Mouse (Mus musculus) myocyte (in vitro differentiated cells): ENCODE measurements at regions not wholly inside any gene's neighbourhood (a gene's known extent, or its start where the extent isn't known, plus 50 kb on each side); places are given as distances from the start of the nearest gene placed in this dataset.

Experiments used
- H3K27me3 ChIP-seq: one replicate; pipeline ENCODE4 v1.6.1; 2011; ENCODE audit not compliant: control insufficient read depth, insufficient read depth, insufficient read length
- H3K36me3 ChIP-seq: one replicate; pipeline ENCODE4 v1.6.1; 2011; ENCODE audit not compliant: control insufficient read depth, insufficient read depth
- H3K4me2 ChIP-seq: one replicate; pipeline ENCODE4 v1.6.1; 2011; ENCODE audit warnings: low read depth, control low read depth
- H3K4me3 ChIP-seq: one replicate; pipeline ENCODE4 v1.5.1; 2011; ENCODE audit warnings: mild to moderate bottlenecking, control low read depth, moderate library complexity
- H3K79me2 ChIP-seq: one replicate; pipeline ENCODE4 v1.6.1; 2011; ENCODE audit not compliant: control insufficient read depth, insufficient read depth
- H3ac ChIP-seq: one replicate; pipeline ENCODE4 v1.6.1; 2011; ENCODE audit not compliant: control insufficient read depth, insufficient read length
- CEBPB ChIP-seq: IDR thresholded peaks from 2 replicates; pipeline ENCODE4 v1.6.1; 2011; ENCODE audit warnings: mild to moderate bottlenecking, moderate library complexity; ENCODE audit not compliant: poor library complexity, insufficient read depth, severe bottlenecking
- E2F4 ChIP-seq: IDR thresholded peaks from one replicate; pipeline ENCODE4 v1.6.1; 2011; ENCODE audit warnings: mild to moderate bottlenecking, control low read depth, moderate library complexity; ENCODE audit not compliant: insufficient read depth
- MAX ChIP-seq: IDR thresholded peaks from one replicate; pipeline ENCODE4 v1.6.1; 2011; ENCODE audit warnings: low read depth, mild to moderate bottlenecking, control low read depth
- MYOD1 ChIP-seq, 3 experiments: IDR thresholded peaks; one replicate each; pipeline ENCODE4 v1.6.1; 2011; ENCODE audit warnings: control low read depth in 2 of 3, low read depth in 2 of 3, mild to moderate bottlenecking in 2 of 3, moderate library complexity in 1 of 3; ENCODE audit not compliant: insufficient read length in 2 of 3, control insufficient read depth in 1 of 3
- MYOG ChIP-seq, 3 experiments: IDR thresholded peaks; one replicate each; pipeline ENCODE4 v1.6.1; 2011; ENCODE audit warnings: control low read depth in 2 of 3, low read depth in 2 of 3, mild to moderate bottlenecking in 2 of 3; ENCODE audit not compliant: insufficient read length in 2 of 3, control insufficient read depth in 1 of 3, insufficient read depth in 1 of 3
- POLR2A ChIP-seq: IDR thresholded peaks from one replicate; pipeline ENCODE4 v1.6.1; 2011; ENCODE audit warnings: low read depth, mild to moderate bottlenecking, control low read depth, moderate library complexity; ENCODE audit not compliant: insufficient read length
- POLR2AphosphoS2 ChIP-seq: IDR thresholded peaks from one replicate; pipeline ENCODE4 v1.6.1; 2011; ENCODE audit warnings: low read depth, control low read depth; ENCODE audit not compliant: insufficient read length
- REST ChIP-seq: IDR thresholded peaks from one replicate; pipeline ENCODE4 v1.6.1; 2011; ENCODE audit warnings: mild to moderate bottlenecking, control low read depth, moderate library complexity; ENCODE audit not compliant: insufficient read depth, insufficient read length
- SRF ChIP-seq: IDR thresholded peaks from one replicate; pipeline ENCODE4 v1.6.1; 2011; ENCODE audit warnings: low read depth; ENCODE audit not compliant: control insufficient read depth, insufficient read length
- TCF12 ChIP-seq: IDR thresholded peaks from one replicate; pipeline ENCODE4 v1.6.1; 2011; ENCODE audit warnings: mild to moderate bottlenecking, control low read depth; ENCODE audit not compliant: poor library complexity, insufficient read depth, severe bottlenecking
- TCF3 ChIP-seq: IDR thresholded peaks from one replicate; pipeline ENCODE4 v1.6.1; 2011; ENCODE audit warnings: low read depth, control low read depth; ENCODE audit not compliant: insufficient read length
- USF1 ChIP-seq: IDR thresholded peaks from one replicate; pipeline ENCODE4 v1.6.1; 2011; ENCODE audit warnings: low read depth, mild to moderate bottlenecking, control low read depth, moderate library complexity

DNA sequence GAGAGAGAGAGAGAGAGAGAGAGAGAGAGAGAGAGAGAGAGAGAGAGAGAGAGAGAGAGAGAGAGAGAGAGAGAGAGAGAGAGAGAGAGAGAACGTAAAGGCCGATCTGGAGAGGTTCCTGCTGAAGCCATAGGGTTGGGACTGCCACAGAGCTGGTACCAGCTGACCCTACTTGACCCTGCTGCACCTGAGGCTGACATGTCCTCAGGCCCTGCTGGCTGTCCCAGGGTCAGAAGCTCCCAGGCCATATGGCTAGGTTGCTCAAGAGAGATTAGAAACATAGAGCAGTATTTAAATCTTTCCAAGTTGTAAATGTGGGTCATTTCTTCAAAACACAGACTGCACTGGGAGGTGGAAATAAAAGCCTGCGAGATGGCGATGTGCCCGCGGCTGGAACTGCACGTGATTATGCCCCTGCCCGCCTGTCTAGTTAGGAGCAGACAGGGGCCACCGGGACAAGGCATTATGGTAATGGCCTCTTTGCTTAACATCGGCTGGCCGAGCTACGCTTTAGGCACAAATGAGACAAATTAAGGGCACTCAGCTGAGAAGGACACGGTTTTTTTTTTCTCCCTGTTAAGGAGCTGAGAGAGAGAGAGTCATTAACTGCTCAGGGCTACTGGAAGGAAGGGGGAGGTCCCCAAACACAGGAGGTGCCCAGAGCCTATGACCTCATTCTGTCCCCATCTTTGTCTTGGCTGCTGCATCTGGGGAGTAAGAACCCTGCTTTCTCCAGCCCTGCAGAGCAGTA lies 115.9 kb upstream of the 1700021F07Rik start:
- H3K79me2 ChIP-seq: no peaks in the 10 kb centered on the region
- TF ChIP-seq MYOG (IDR thresholded peaks at IDR 0.05; ENCODE audit: control insufficient read depth in 1 of 3, insufficient read depth in 1 of 3, insufficient read length in 2 of 3, low read depth in 2 of 3) (no peak), USF1 (no peak), REST (no peak), CEBPB (no peak), TCF3 (no peak), MYOD1 (IDR thresholded peaks at IDR 0.05; ENCODE audit: control insufficient read depth in 1 of 3, insufficient read length in 2 of 3, low read depth in 2 of 3) (no peak), MAX (no peak), TCF12 (no peak), POLR2A (no peak), POLR2AphosphoS2 (no peak)
- no peaks in the 10 kb centered on the region for H3K36me3 ChIP-seq
- H3K27me3 ChIP-seq: no peaks in the 10 kb centered on the region
- no peak overlapping the region for H3K4me3 ChIP-seq
- no peak overlapping the region for H3ac ChIP-seq
- no peak overlapping the region for H3K4me2 ChIP-seq

DNA sequence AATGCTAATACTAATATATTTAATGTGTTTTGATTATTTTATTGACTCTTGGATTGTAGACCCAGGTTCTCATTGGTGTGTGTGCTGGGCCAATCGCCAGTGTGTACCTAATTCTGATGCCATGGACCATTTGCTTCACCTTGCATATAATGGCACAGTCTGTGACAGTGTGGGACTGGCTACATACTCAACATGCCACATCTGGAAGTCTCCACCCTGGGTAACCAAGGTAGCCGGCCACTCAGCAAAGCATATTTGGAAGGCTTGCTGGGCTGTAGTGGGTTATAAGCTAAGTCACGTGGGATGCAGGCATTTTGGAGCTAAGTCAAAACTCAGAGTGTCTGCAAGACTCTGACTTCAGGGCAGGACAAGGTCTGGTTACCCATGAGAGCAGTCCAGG lies 115.3 kb upstream of the 1700021F07Rik start:
- Histone ChIP-seq H3K79me2 (no peaks in the 10 kb centered on the region), H3K27me3 (no peaks in the 10 kb centered on the region), H3K36me3 (no peaks in the 10 kb centered on the region), H3K4me3 (no peak overlapping the region), H3ac (no peak overlapping the region), H3K4me2 (no peak overlapping the region)
- no peak for TF ChIP-seq CEBPB

DNA sequence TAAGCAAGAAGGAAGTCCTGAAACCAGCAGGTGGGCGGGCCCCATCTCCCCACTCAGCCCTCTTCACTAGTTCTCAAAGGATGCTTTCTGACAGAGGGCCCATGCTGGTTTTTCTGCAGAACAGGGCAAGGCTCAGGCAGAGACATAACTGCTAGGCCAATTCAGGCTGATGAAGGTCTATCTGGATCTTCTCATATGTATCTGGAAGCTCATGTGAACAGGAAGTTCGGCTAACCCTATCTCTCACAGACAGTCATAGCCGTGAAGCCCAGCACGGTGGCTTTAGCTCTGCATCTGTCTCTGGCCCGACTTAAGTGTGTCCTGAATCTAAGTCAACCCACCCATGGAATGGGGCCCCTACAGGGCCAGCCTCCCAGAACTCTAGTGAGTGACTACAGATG lies 113.7 kb upstream of the 1700021F07Rik start:
- Histone ChIP-seq H3K4me3 (no peak overlapping the region), H3K36me3 (no peaks in the 10 kb centered on the region), H3K4me2 (no peak overlapping the region), H3K79me2 (no peaks in the 10 kb centered on the region), H3ac (no peak overlapping the region), H3K27me3 (no peaks in the 10 kb centered on the region)
- no peak for TF ChIP-seq E2F4
- no peak for TF ChIP-seq TCF12
- TF ChIP-seq MAX: no peak
- TF ChIP-seq POLR2A: no peak
- TF ChIP-seq REST: no peak
- no peak for TF ChIP-seq MYOG (IDR thresholded peaks at IDR 0.05; ENCODE audit: control insufficient read depth in 1 of 3, insufficient read depth in 1 of 3, insufficient read length in 2 of 3, low read depth in 2 of 3)
- no peak for TF ChIP-seq CEBPB
- no peak for TF ChIP-seq USF1
- TF ChIP-seq POLR2AphosphoS2: no peak
- no peak for TF ChIP-seq MYOD1 (IDR thresholded peaks at IDR 0.05; ENCODE audit: control insufficient read depth in 1 of 3, insufficient read length in 2 of 3, low read depth in 2 of 3)
- TF ChIP-seq SRF: no peak
- TF ChIP-seq TCF3: no peak

DNA sequence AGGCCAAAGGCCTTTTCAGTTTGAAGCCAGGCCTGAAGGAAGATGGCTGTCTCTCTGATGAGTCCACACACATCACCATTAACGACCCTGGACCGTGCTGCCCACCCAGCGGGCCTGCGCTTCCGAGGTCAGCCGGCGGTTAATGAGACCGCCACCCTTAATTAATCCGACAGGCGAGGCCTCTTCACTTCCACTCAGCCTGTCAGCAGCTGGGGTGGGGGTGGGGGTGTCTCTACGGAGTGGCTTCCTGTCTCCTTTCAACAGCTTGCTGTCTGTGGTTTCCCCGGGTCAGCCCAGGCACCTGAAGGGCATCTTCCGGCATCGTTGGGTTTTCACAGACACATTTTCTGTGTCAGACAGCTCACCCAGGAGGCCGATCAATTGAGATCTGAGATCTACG lies 113.0 kb upstream of the 1700021F07Rik start:
- no peak overlapping the region for H3K4me3 ChIP-seq
- no peaks in the 10 kb centered on the region for H3K27me3 ChIP-seq
- no peaks in the 10 kb centered on the region for H3K79me2 ChIP-seq
- no peaks in the 10 kb centered on the region for H3K36me3 ChIP-seq
- H3K4me2 ChIP-seq: no peak overlapping the region
- no peak for TF ChIP-seq TCF12
- no peak for TF ChIP-seq MYOG (IDR thresholded peaks at IDR 0.05; ENCODE audit: control insufficient read depth in 1 of 3, insufficient read depth in 1 of 3, insufficient read length in 2 of 3, low read depth in 2 of 3)
- peak in 1 of 3 experiments; percentile 26 for TF ChIP-seq MYOD1 (IDR thresholded peaks at IDR 0.05; ENCODE audit: control insufficient read depth in 1 of 3, insufficient read length in 2 of 3, low read depth in 2 of 3)
- no peak for TF ChIP-seq USF1
- H3ac ChIP-seq: no peak overlapping the region

DNA sequence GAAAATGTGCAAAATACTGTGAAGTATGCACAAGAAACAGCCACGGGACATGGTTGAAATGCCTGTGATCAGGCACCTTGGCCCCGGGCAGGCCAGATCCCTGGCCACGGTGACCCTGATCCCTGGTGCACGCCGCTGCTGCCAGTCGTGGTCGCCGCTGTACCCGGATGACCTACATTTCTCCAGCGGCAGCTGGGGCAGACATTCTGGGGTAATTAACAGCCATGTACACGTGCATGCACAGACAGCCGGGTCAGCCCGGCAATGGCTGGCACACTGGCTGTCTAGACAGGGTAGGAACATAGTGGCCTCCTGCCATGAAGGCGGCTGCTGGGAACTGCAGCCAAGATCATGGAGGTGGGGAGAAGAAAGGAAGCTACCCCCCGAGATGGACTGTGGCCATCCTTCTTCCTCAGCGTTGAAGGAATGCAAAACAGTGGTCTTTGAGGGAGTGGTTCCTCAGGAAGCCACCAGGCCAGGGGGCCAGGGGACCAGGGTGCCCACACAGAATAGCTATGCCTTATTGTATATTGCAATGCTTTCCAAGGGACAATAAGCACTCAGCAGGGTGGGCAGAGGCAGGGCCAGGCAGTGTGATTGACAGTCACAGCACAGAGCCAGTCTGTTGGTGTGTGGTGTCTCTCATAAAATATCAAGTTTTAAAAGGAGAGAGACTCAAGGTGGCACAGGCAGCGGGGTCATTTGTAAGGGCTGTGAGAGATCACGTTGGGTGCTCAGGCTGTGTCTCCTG lies 108.3 kb upstream of the 1700021F07Rik start:
- Histone ChIP-seq H3K27me3 (no peaks in the 10 kb centered on the region), H3ac (no peak overlapping the region), H3K36me3 (no peaks in the 10 kb centered on the region), H3K4me3 (no peak overlapping the region), H3K4me2 (no peak overlapping the region), H3K79me2 (no peaks in the 10 kb centered on the region)
- no peak for TF ChIP-seq TCF3
- TF ChIP-seq MYOD1 (IDR thresholded peaks at IDR 0.05; ENCODE audit: control insufficient read depth in 1 of 3, insufficient read length in 2 of 3, low read depth in 2 of 3): peak in 2 of 3 experiments; percentile 71 to 80
- TF ChIP-seq MYOG (IDR thresholded peaks at IDR 0.05; ENCODE audit: control insufficient read depth in 1 of 3, insufficient read depth in 1 of 3, insufficient read length in 2 of 3, low read depth in 2 of 3): peak in 2 of 3 experiments; percentile 60 to 70
